Mouse (Mus musculus): ENCODE results near the gene Lrch3.
"Not testable (repeated sequence)": the region's sequence is repeated elsewhere in the genome, so short reads cannot be mapped to it uniquely, and the experiment has no call there.

The Lrch3 gene

GRCm38 (mm10) chr16:32915292-32916068, 1.6 kb downstream of the Lrch3 start:
- no peak for DNase-seq

- not testable (repeated sequence) for DNase-seq
Observed at GRCm38 (mm10) chr16:32926629-32927028, 12.7 kb downstream of the Lrch3 start.

- no peak for DNase-seq
Observed at GRCm38 (mm10) chr16:32927044-32927443, 13.1 kb downstream of the Lrch3 start.

GRCm38 (mm10) chr16:32929918-32930317, 16.0 kb downstream of the Lrch3 start:
- DNase-seq: no peak

GRCm38 (mm10) chr16:32934470-32934869, 20.6 kb downstream of the Lrch3 start:
- DNase-seq: no peak

GRCm38 (mm10) chr16:32935088-32935487, 21.2 kb downstream of the Lrch3 start:
- no peak for DNase-seq

GRCm38 (mm10) chr16:32937358-32937757, 23.5 kb downstream of the Lrch3 start:
- DNase-seq: no peak

- DNase-seq: peak; percentile 68 to 79
Observed at GRCm38 (mm10) chr16:32939301-32939700, 25.4 kb downstream of the Lrch3 start.

GRCm38 (mm10) chr16:32939716-32940115, 25.8 kb downstream of the Lrch3 start:
- DNase-seq: not testable (repeated sequence)

- not testable (repeated sequence) for DNase-seq
Observed at GRCm38 (mm10) chr16:32941226-32941625, 27.3 kb downstream of the Lrch3 start.

GRCm38 (mm10) chr16:32942694-32943093, 28.8 kb downstream of the Lrch3 start:
- no peak for DNase-seq

- DNase-seq: no peak
Observed at GRCm38 (mm10) chr16:32945379-32945778, 31.5 kb downstream of the Lrch3 start.

- no peak for DNase-seq
Observed at GRCm38 (mm10) chr16:32948016-32948415, 34.1 kb downstream of the Lrch3 start.

GRCm38 (mm10) chr16:32948656-32949055, 34.8 kb downstream of the Lrch3 start:
- no peak for DNase-seq

- no peak for DNase-seq
Observed at GRCm38 (mm10) chr16:32949281-32949680, 35.4 kb downstream of the Lrch3 start.

GRCm38 (mm10) chr16:32951074-32951473, 37.2 kb downstream of the Lrch3 start:
- DNase-seq: peak in 1 of 2 experiments; percentile 10

GRCm38 (mm10) chr16:32953806-32954205, 39.9 kb downstream of the Lrch3 start:
- DNase-seq: no peak

GRCm38 (mm10) chr16:32954304-32954703, 40.4 kb downstream of the Lrch3 start:
- DNase-seq: no peak

- DNase-seq: no peak
Observed at GRCm38 (mm10) chr16:32956889-32957288, 43.0 kb downstream of the Lrch3 start.

GRCm38 (mm10) chr16:32972535-32972934, 58.6 kb downstream of the Lrch3 start:
- no peak for DNase-seq

GRCm38 (mm10) chr16:32973047-32973446, 59.1 kb downstream of the Lrch3 start:
- no peak for DNase-seq

- no peak for DNase-seq
Observed at GRCm38 (mm10) chr16:32980227-32980626, 66.3 kb downstream of the Lrch3 start.

- no peak for DNase-seq
Observed at GRCm38 (mm10) chr16:32981405-32981804, 67.5 kb downstream of the Lrch3 start.

- no peak for DNase-seq
Observed at GRCm38 (mm10) chr16:32984631-32985030, 70.7 kb downstream of the Lrch3 start.

- DNase-seq: no peak
Observed at GRCm38 (mm10) chr16:32992158-32992557, 78.3 kb downstream of the Lrch3 start.
